Mouse (Mus musculus): ENCODE measurements around the gene Ccdc125. TPM values are rescaled to one million over a fixed set of nuclear protein-coding genes. Genes with fewer than 3 reads are reported as not detected.

The Ccdc125 gene
- 2.7 TPM in 2 replicates for polyA plus RNA-seq (2016; fragmentation: Nextera tagmentation; extraction: Ambion mirVana)

DNA sequence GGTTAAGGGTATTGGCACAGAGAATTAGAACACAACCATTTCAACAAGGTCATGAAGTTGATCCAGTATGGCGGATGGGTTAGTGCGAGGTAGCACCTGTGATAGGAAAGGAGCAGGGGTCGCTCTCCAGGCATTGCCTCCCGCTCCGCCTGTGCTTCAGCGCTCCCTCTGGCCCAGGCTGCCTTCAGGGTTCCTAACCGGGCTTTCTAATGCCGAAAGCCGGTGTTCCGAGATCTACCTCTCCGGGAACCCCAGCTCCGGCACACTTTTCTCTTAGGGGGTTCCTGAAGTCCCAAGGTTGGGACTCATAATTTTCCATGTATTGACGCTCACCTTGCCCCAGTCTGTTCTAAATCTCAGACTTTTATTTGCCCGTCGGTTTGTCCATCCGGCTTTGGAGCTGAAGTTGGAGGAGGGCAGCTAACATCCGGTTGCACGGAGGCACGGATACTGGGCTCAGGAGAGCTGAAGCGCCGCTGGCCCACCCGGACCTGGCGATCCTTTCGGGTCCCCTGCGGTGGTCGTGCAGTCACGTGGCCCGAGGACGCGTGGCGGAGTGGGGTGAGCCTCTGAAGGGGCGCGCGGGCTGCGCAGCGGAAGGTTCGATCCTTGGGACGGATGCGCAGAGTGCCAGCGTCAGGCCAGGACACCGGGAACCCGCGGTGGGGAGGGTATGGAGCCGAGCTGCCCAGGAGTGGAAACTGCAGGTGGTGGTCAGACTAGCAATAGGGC, at the start of gene Ccdc125:
Ccdc125 (plus strand) TSS at position 427 of the 732 bp plus-strand sequence.
- H3K4me1 ChIP-seq = peaks cover 4% of the 10 kb centered on the region; the same call in 1 of the 2 replicates
- H3K4me3 ChIP-seq = peak within 1 kb of the TSS; percentile 65
- H3K36me3 ChIP-seq = peaks cover 23% of the 10 kb centered on the region
- H3K27ac ChIP-seq (replicated peaks) = peak within 1 kb of the TSS; percentile 82
- H3K9me3 ChIP-seq (replicated peaks) = no peaks in the 10 kb centered on the region
- under 1% methylated on average over 44 of the region's 44 CpGs for WGBS
- no peaks in the 10 kb centered on the region for H3K27me3 ChIP-seq (ENCODE audit: low read depth, poor library complexity, severe bottlenecking)
- DNase-seq (ENCODE audit: low spot score) = peak; percentile 63

DNA sequence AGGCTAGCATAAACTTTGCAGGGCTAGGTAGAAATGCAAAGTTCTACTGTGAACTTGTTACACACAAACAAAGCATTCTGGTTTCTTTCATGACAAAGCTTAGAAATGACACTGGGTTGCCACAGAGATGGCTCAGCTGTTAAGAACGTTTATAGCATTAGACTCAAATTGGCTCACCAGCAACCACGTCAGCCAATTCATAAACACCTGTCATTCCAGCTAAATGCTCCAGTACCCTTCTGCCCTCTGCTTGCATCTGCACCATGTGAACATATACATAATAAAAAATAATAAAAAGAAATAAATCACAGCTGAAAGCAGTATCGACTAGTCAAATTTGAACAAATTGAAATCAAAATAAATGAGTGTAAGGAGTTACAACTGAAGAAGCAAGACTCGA, 47.3 kb upstream of the Ccdc125 start:
- no peaks in the 10 kb centered on the region for H3K9me3 ChIP-seq (replicated peaks)
- H3K4me3 ChIP-seq = no peak overlapping the region
- 89% methylated on average over 4 of the region's 4 CpGs for WGBS
- no peaks in the 10 kb centered on the region for H3K4me1 ChIP-seq
- DNase-seq (ENCODE audit: low spot score) = no peak
- peaks cover 9% of the 10 kb centered on the region for H3K27me3 ChIP-seq (ENCODE audit: low read depth, poor library complexity, severe bottlenecking)
- H3K27ac ChIP-seq (replicated peaks) = no peak overlapping the region
- H3K36me3 ChIP-seq = peaks cover 94% of the 10 kb centered on the region

DNA sequence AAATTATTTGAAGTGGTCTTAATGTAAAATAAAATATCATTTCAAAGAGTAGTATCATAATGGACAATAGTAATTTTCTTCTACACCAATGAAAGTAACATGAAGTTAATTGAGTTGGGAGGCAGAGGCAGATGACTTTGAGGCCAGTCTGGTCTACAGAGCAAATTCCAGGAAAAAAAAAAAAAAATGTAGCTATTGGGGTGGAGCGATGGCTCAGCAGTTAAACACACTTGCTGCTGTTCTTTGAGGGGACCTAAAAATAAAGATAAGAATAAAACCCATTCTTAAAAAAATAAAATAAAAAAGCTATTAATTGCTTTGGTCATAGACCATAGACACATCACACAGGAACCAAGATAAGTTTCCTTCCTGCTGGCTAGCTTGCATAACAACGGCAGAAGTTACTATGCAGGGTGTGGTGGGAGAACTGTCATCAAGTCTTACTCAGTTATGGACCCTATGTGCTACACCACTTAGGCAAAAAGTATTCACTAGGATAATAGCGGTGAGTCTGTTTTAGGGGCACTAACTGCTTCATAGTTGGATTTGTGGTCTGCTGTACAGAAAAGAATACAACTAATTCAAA, 35.3 kb upstream of the Ccdc125 start:
- Histone ChIP-seq H3K4me1 (no peaks in the 10 kb centered on the region), H3K36me3 (peaks cover 94% of the 10 kb centered on the region), H3K9me3 (replicated peaks) (no peaks in the 10 kb centered on the region), H3K27ac (replicated peaks) (no peak overlapping the region), H3K27me3 (ENCODE audit: low read depth, poor library complexity, severe bottlenecking) (no peaks in the 10 kb centered on the region), H3K4me3 (no peak overlapping the region)
- DNase-seq (ENCODE audit: low spot score) = no peak
- 93% methylated on average over 3 of the region's 3 CpGs for WGBS

DNA sequence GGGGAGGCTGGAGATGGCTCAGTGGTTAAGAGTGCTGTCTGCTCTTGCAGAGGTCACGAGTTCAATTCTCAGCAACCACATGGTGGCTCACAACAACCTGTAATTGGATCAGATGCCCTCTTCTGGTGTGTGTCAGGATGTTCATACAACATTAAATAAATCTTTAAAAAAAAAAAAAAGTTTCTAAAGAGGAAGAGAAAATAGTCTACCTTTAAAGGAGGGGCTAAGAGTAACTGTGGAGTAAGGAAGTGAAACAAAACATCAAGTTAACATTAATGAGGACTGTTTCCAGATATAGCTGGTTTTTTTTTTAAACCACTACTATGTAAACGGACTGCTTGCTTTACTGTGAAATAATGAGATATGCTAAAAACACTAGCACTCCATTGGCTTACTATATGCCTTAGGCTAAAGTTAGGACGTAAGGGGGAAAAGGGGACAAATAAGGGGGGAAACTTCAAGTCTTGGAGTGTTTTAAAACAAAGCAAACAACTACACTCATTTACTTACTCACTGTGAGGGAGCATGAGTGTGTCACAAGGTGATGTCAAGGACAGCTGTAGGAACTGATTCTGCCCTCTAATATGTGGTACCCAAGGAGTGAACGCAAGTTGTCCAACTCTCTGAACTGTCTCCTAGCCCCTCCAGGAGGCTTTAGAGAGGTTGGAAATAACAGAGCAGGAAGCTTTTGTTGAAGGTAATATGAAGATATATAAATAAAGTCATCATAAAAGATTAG, 26.9 kb upstream of the Ccdc125 start:
- peaks cover 92% of the 10 kb centered on the region for H3K36me3 ChIP-seq
- DNase-seq (ENCODE audit: low spot score) = no peak
- no peak overlapping the region for H3K27ac ChIP-seq (replicated peaks)
- no peaks in the 10 kb centered on the region for H3K9me3 ChIP-seq (replicated peaks)
- no peak overlapping the region for H3K4me3 ChIP-seq
- H3K27me3 ChIP-seq (ENCODE audit: low read depth, poor library complexity, severe bottlenecking) = no peaks in the 10 kb centered on the region
- WGBS = 93% methylated on average over 4 of the region's 4 CpGs
- no peaks in the 10 kb centered on the region for H3K4me1 ChIP-seq

DNA sequence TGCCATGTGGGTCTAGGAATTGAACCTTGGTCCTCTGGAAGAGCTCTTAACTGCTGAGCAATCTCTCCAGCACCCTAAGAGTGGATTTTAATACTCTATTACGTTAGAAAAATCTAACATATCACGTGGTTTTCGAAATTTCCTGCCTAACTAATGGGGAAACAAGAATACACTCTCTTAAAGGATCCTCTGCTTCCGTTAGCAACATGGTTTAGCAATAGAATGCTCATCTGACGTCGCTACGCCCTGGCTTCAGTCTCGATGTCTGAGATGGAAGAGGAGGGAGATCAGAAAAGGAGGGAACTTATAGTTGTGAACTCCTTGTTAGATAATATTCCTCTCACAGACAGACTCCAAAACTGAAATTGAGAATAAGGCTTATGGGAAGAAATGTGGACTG, 21.3 kb upstream of the Ccdc125 start:
- no peak overlapping the region for H3K4me3 ChIP-seq
- H3K27me3 ChIP-seq (ENCODE audit: low read depth, poor library complexity, severe bottlenecking) = no peaks in the 10 kb centered on the region
- 96% methylated on average over 8 of the region's 8 CpGs for WGBS
- no peak for DNase-seq (ENCODE audit: low spot score)
- no peak overlapping the region for H3K27ac ChIP-seq (replicated peaks)
- peaks cover 50% of the 10 kb centered on the region for H3K36me3 ChIP-seq
- H3K4me1 ChIP-seq = peaks cover 14% of the 10 kb centered on the region
- no peaks in the 10 kb centered on the region for H3K9me3 ChIP-seq (replicated peaks)

DNA sequence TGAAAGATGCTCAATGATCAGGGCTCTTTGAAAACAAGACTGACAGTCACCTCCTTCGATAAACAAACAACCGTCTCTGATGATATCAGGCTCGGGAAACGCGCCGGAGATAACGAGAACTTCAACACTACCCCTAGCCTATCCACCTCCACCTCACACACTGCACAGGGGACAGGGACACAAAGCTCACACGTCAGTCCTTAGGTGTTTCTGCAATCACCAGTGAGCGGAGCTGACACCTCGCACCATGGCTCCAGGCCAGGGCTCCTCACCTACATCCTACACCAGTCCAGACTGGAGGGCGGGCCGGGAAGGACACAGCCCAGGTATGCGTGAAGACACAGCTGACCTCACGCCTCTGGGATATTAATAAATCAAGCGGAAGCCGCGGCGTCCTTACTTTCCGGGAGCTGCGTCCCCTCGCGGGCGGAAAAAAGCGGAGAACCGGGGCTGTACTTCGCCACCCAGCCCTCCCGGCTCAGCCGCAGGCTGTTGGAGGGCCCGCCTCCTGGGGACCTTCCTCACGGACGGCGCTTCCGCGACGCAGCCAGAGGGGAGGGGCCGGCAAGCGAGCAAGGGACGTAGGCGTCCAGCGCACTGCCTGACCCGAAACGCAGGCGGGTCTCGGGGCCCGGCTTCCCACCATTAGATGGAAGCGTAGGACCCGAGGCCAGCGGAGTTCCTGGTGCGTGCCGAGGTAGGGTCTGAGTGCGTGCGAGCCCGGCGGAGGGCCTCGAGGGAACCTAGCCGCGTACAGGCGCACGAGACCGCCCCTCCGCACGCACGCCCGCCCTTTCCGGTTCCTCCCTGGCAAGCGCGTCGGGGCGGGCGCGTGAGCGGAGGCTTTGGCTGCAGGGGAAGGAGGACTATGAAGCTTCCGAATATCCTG, 18.7 kb upstream of the Ccdc125 start, which contains the start of the genes Ak6 and Rad17:
Ak6 (plus strand) TSS at position 430 of the 889 bp plus-strand sequence.
Rad17 (minus strand) TSS at position 502 of the 889 bp plus-strand sequence.
- peak within 1 kb of the TSS; percentile 82 for H3K4me3 ChIP-seq
- H3K36me3 ChIP-seq = peaks cover 44% of the 10 kb centered on the region
- peaks cover 14% of the 10 kb centered on the region for H3K4me1 ChIP-seq
- no peaks in the 10 kb centered on the region for H3K27me3 ChIP-seq (ENCODE audit: low read depth, poor library complexity, severe bottlenecking)
- under 1% methylated on average over 72 of the region's 73 CpGs for WGBS
- no peaks in the 10 kb centered on the region for H3K9me3 ChIP-seq (replicated peaks)
- peak; percentile 93 for DNase-seq (ENCODE audit: low spot score)
- H3K27ac ChIP-seq (replicated peaks) = peak within 1 kb of the TSS; percentile 100

DNA sequence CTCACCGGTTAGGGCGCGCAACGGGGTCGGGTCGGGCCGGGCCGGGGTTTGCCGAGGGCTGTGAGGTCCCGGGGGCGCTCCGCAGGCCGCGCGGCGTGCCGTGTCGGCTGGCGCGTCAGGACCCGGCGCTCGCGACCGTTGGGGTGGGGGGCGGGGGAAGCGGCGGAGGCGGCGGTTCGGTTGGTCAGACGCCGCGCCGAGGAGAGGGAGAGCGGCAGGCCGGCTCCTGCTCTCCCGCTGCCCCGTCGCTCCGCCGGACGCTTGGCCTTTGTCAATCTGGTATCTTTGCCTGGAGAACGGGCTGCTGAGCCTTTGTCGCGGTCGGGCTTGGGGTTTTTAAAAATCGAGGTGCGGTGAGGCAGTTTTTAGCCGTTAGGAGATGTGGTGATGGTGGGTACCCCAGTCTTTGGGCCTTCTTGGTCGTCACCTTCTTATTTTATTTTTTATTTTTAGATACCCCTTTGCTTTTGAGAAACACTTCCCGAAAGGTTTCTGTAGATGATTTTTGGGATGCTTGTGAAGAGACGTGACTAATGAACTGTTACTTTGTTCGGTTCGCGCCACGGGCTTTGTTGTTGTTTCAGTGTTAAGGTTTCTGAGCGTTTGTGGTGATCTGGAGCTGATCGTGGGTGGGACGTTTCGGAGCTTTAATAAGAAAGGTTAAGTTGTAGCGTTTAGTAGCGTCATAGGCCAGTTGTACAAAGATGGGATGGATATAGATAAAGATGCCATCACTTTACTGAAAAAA, 17.9 kb upstream of the Ccdc125 start, which contains the start of gene Taf9:
Taf9 (plus strand) TSS at position 141 of the 748 bp plus-strand sequence.
- Histone ChIP-seq H3K4me3 (peak within 1 kb of the TSS; percentile 82), H3K4me1 (peaks cover 14% of the 10 kb centered on the region), H3K9me3 (replicated peaks) (no peaks in the 10 kb centered on the region), H3K36me3 (peaks cover 43% of the 10 kb centered on the region), H3K27ac (replicated peaks) (peak within 1 kb of the TSS; percentile 100), H3K27me3 (ENCODE audit: low read depth, poor library complexity, severe bottlenecking) (no peaks in the 10 kb centered on the region)
- DNase-seq (ENCODE audit: low spot score) = no peak
- 1% methylated on average over 55 of the region's 63 CpGs for WGBS

DNA sequence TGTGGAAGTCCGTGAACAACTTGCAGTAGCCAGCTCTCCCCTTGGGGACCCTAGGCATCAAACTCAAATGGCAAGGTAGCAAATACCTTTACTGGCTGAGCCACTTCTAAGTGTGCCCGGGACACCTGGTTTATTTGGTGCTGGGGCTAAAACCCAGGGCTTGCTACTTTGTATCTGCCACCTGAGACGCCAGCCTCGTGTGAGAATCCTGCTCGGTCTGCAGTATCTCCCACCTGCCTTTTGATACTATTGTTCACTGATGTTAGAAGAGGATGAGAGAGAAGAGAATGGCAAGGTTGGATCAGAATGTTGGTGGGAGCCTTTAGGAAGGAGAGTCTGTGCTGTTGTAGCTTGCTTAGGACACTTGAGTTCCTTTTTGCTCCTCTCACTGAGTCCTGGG, 11.4 kb upstream of the Ccdc125 start:
- no peak for DNase-seq (ENCODE audit: low spot score)
- Histone ChIP-seq H3K27ac (replicated peaks) (no peak overlapping the region), H3K4me1 (no peaks in the 10 kb centered on the region), H3K36me3 (peaks cover 54% of the 10 kb centered on the region), H3K27me3 (ENCODE audit: low read depth, poor library complexity, severe bottlenecking) (no peaks in the 10 kb centered on the region), H3K4me3 (no peak overlapping the region), H3K9me3 (replicated peaks) (no peaks in the 10 kb centered on the region)
- WGBS = 96% methylated on average over 5 of the region's 5 CpGs

DNA sequence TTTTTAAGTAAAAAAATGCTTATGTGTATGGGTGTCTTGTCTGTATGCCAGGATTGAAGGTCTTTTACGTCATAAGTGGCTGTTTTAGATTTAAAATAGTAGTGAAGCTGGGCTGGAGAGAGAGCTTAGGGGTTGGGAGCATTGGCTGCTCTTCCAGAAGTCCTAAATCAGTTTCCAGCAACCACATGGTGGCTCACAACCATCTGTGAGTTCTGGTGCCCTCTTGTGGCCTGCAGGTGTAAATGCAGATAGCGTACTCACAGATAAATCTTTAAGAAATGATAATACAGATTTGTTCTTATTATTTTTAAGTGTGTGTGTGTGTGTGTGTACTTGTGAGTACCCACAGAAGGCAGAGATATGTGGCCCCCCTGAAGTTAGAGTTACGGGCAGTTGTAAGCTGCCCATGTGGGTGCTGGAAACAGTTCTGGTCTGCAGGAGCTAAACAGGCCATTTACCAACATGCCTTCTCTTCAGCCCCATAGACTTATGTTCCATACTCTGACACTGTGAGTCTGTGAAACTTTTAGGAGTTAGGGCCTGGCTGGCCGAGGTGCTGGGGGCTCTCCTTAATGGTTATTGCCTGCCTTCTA, 9.6 kb upstream of the Ccdc125 start:
- Histone ChIP-seq H3K4me1 (no peaks in the 10 kb centered on the region), H3K27me3 (ENCODE audit: low read depth, poor library complexity, severe bottlenecking) (no peaks in the 10 kb centered on the region), H3K36me3 (peaks cover 56% of the 10 kb centered on the region), H3K9me3 (replicated peaks) (no peaks in the 10 kb centered on the region), H3K27ac (replicated peaks) (no peak overlapping the region), H3K4me3 (no peak overlapping the region)
- DNase-seq (ENCODE audit: low spot score) = peak; percentile 62
- WGBS = 52% methylated on average over 4 of the region's 4 CpGs

DNA sequence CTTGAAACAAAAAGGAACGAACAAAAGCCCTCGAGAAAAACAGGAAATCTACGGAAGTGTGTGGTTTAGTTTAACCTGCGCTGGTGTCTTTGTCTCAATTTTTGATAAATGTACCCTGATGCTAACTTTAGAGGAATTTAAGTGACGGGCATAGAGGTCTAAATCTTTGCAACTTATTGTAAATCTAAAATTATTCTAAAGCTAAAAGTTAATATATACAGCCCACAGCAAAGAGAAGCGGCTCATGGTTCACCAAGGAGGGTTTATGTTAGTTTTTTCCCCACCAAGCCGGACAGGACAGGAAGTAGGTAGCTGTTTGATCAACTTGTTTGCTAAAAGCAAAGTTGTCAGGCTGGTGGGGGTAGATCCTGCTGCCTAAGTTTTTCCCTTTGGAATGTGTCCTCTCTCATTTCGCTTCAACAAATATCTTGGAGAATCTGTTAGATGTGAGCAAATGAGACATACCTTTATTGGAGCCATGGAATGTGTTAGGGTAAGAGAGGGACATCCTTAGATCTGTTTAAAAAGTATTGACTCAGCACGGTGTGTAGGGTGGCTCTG, 744 bp downstream of the Ccdc125 start:
- Histone ChIP-seq H3K27ac (replicated peaks) (no peak overlapping the region), H3K36me3 (peaks cover 20% of the 10 kb centered on the region), H3K27me3 (ENCODE audit: low read depth, poor library complexity, severe bottlenecking) (no peaks in the 10 kb centered on the region), H3K4me1 (peaks cover 4% of the 10 kb centered on the region; the same call in 1 of the 2 replicates), H3K4me3 (peak overlapping the region; percentile 65), H3K9me3 (replicated peaks) (no peaks in the 10 kb centered on the region)
- no peak for DNase-seq (ENCODE audit: low spot score)
- 65% methylated on average over 9 of the region's 9 CpGs for WGBS

Measured in midbrain, embryonic 10.5 days (tissue).